Mouse (Mus musculus) ovary, postnatal 14 days (tissue): Measurements from ENCODE around the gene Aspscr1.

Source experiments
- DNase-seq: peaks from one replicate; pipeline ENCODE4 v3.0.0; 2022; ENCODE audit warnings: low spot score

The Aspscr1 gene

GRCm38 (mm10) chr11:120672687-120673593 lies at the start of gene Aspscr1:
Gene Aspscr1, plus strand, starts transcription at chr11:120672973.
- DNase-seq, result peak; percentile 90

- peak; percentile 46 for DNase-seq
These were observed 48.7 kb upstream of the Aspscr1 start for GRCm38 (mm10) chr11:120623961-120624679.

GRCm38 (mm10) chr11:120624680-120625111 lies 48.1 kb upstream of the Aspscr1 start:
- peak; percentile 71 for DNase-seq

- DNase-seq, result no peak
These were observed 47.5 kb upstream of the Aspscr1 start, which contains the start of gene Sirt7 for GRCm38 (mm10) chr11:120625152-120625775. Gene Sirt7, minus strand, starts transcription at chr11:120625240.

- no peak for DNase-seq
These were observed 45.8 kb upstream of the Aspscr1 start for GRCm38 (mm10) chr11:120626785-120627467.

GRCm38 (mm10) chr11:120627468-120628300 lies 45.1 kb upstream of the Aspscr1 start:
- DNase-seq, result no peak

- DNase-seq, result no peak
These were observed 44.0 kb upstream of the Aspscr1 start for GRCm38 (mm10) chr11:120628601-120629340.

- DNase-seq, result no peak
These were observed 43.4 kb upstream of the Aspscr1 start for GRCm38 (mm10) chr11:120629341-120629730.

GRCm38 (mm10) chr11:120629911-120630310 lies 42.9 kb upstream of the Aspscr1 start:
- no peak for DNase-seq

GRCm38 (mm10) chr11:120630401-120630871 lies 42.3 kb upstream of the Aspscr1 start:
- DNase-seq, result no peak

GRCm38 (mm10) chr11:120630881-120631725 lies 41.7 kb upstream of the Aspscr1 start:
- DNase-seq, result no peak

GRCm38 (mm10) chr11:120631726-120632448 lies 40.9 kb upstream of the Aspscr1 start:
- DNase-seq, result no peak

- peak; percentile 57 for DNase-seq
These were observed 39.9 kb upstream of the Aspscr1 start for GRCm38 (mm10) chr11:120632559-120633519.

GRCm38 (mm10) chr11:120633520-120634343 lies 39.0 kb upstream of the Aspscr1 start, which contains the start of gene Mafg:
Gene Mafg, minus strand, starts transcription at chr11:120633600.
- DNase-seq, result peak; percentile 89

GRCm38 (mm10) chr11:120634810-120635209 lies 38.0 kb upstream of the Aspscr1 start:
- DNase-seq, result no peak

GRCm38 (mm10) chr11:120641255-120641654 lies 31.5 kb upstream of the Aspscr1 start:
- DNase-seq, result no peak
